Mouse (Mus musculus): ENCODE data around the gene Tab1. TPM values are rescaled to one million over a fixed set of nuclear protein-coding genes. Genes with fewer than 3 reads are reported as not detected.
A peak's percentile ranks its signal among the peaks of the same experiment; 100 is the strongest.

Tab1 gene
- polyA plus RNA-seq, 1 experiment from 2014 or later = 40.2 TPM

- Histone ChIP-seq H3K4me1 (replicated peaks) (peaks cover 19% of the 10 kb centered on the region), H3K27me3 (no peaks in the 10 kb centered on the region), H3K4me2 (no peak overlapping the region), H3K4me3 (no peak overlapping the region), H3K9ac (no peak overlapping the region), H3K9me3 (no peaks in the 10 kb centered on the region), H3K36me3 (no peaks in the 10 kb centered on the region), H3K27ac (replicated peaks) (no peak overlapping the region)
- no peak for ATAC-seq (ENCODE audit: low FRiP score, low read depth)
- WGBS = 95% methylated on average over 6 of the region's 6 CpGs
Measured at GRCm38 (mm10) chr15:80129982-80130381, 2.9 kb upstream of the Tab1 start.

- Histone ChIP-seq H3K27me3 (no peaks in the 10 kb centered on the region), H3K4me1 (replicated peaks) (peaks cover 23% of the 10 kb centered on the region), H3K36me3 (no peaks in the 10 kb centered on the region), H3K4me2 (no peak overlapping the region), H3K4me3 (no peak overlapping the region), H3K9ac (no peak overlapping the region), H3K9me3 (no peaks in the 10 kb centered on the region), H3K27ac (replicated peaks) (no peak overlapping the region)
- ATAC-seq (ENCODE audit: low FRiP score, low read depth) = no peak
- WGBS = 89% methylated on average over 5 of the region's 5 CpGs
Measured at GRCm38 (mm10) chr15:80130689-80131088, 2.2 kb upstream of the Tab1 start.

- H3K4me3 ChIP-seq = no peak overlapping the region
- no peak overlapping the region for H3K27ac ChIP-seq (replicated peaks)
- no peak overlapping the region for H3K4me2 ChIP-seq
- no peaks in the 10 kb centered on the region for H3K9me3 ChIP-seq
- no peak overlapping the region for H3K9ac ChIP-seq
- ATAC-seq (ENCODE audit: low FRiP score, low read depth) = no peak
- H3K36me3 ChIP-seq = no peaks in the 10 kb centered on the region
- H3K27me3 ChIP-seq = no peaks in the 10 kb centered on the region
- WGBS = 71% methylated on average over 6 of the region's 6 CpGs
- H3K4me1 ChIP-seq (replicated peaks) = peaks cover 23% of the 10 kb centered on the region
Measured at GRCm38 (mm10) chr15:80131421-80131820, 1.5 kb upstream of the Tab1 start.

- Histone ChIP-seq H3K27ac (replicated peaks) (peak overlapping the region; percentile 99; the same call in 1 of the 2 replicates), H3K9me3 (no peaks in the 10 kb centered on the region)
Measured at GRCm38 (mm10) chr15:80132452-80132851, 475 bp upstream of the Tab1 start.

GRCm38 (mm10) chr15:80133682-80134449, 939 bp downstream of the Tab1 start:
- peak overlapping the region; percentile 66 for H3K9ac ChIP-seq
- H3K27ac ChIP-seq (replicated peaks) = peak overlapping the region; percentile 99
- H3K4me2 ChIP-seq = peak overlapping the region; percentile 77
- H3K27me3 ChIP-seq = no peaks in the 10 kb centered on the region
- H3K9me3 ChIP-seq = no peaks in the 10 kb centered on the region
- 0 out of 2 replicates have a peak, but pooled peaks have one; percentile 27 for ATAC-seq (ENCODE audit: low FRiP score, low read depth)
- H3K36me3 ChIP-seq = no peaks in the 10 kb centered on the region
- peak overlapping the region; percentile 68 for H3K4me3 ChIP-seq
- WGBS = 14% methylated on average over 14 of the region's 14 CpGs
- H3K4me1 ChIP-seq (replicated peaks) = peaks cover 35% of the 10 kb centered on the region

More at GRCm38 (mm10) chr15:80132452-80132851, 475 bp upstream of the Tab1 start:
- ATAC-seq (ENCODE audit: low FRiP score, low read depth) = no peak
- H3K27me3 ChIP-seq = no peaks in the 10 kb centered on the region
- H3K9ac ChIP-seq = no peak overlapping the region
- no peaks in the 10 kb centered on the region for H3K36me3 ChIP-seq
- H3K4me3 ChIP-seq = peak overlapping the region; percentile 68
- 83% methylated on average over 9 of the region's 9 CpGs for WGBS
- peaks cover 24% of the 10 kb centered on the region for H3K4me1 ChIP-seq (replicated peaks)
- H3K4me2 ChIP-seq = peak overlapping the region; percentile 77

GRCm38 (mm10) chr15:80134450-80134847, 1.5 kb downstream of the Tab1 start:
- Histone ChIP-seq H3K4me2 (peak overlapping the region; percentile 77), H3K9ac (peak overlapping the region; percentile 14; the same call in 1 of the 2 replicates), H3K36me3 (no peaks in the 10 kb centered on the region), H3K27me3 (no peaks in the 10 kb centered on the region), H3K27ac (replicated peaks) (peak overlapping the region; percentile 99), H3K4me3 (peak overlapping the region; percentile 68), H3K9me3 (no peaks in the 10 kb centered on the region), H3K4me1 (replicated peaks) (peaks cover 35% of the 10 kb centered on the region)
- ATAC-seq (ENCODE audit: low FRiP score, low read depth) = no peak
- 49% methylated on average over 9 of the region's 9 CpGs for WGBS

GRCm38 (mm10) chr15:80135499-80135898, 2.6 kb downstream of the Tab1 start:
- H3K4me3 ChIP-seq = no peak overlapping the region
- peaks cover 35% of the 10 kb centered on the region for H3K4me1 ChIP-seq (replicated peaks)
- ATAC-seq (ENCODE audit: low FRiP score, low read depth) = no peak
- no peaks in the 10 kb centered on the region for H3K9me3 ChIP-seq
- no peak overlapping the region for H3K27ac ChIP-seq (replicated peaks)
- H3K4me2 ChIP-seq = no peak overlapping the region
- WGBS = 96% methylated on average over 2 of the region's 2 CpGs
- H3K36me3 ChIP-seq = no peaks in the 10 kb centered on the region
- H3K9ac ChIP-seq = no peak overlapping the region
- no peaks in the 10 kb centered on the region for H3K27me3 ChIP-seq

- WGBS = 94% methylated on average over 3 of the region's 3 CpGs
- H3K9ac ChIP-seq = no peak overlapping the region
- peaks cover 6% of the 10 kb centered on the region; the same call in 1 of the 2 replicates for H3K36me3 ChIP-seq
- H3K4me2 ChIP-seq = no peak overlapping the region
- H3K4me1 ChIP-seq (replicated peaks) = peaks cover 35% of the 10 kb centered on the region
- no peaks in the 10 kb centered on the region for H3K27me3 ChIP-seq
- H3K27ac ChIP-seq (replicated peaks) = no peak overlapping the region
- no peak for ATAC-seq (ENCODE audit: low FRiP score, low read depth)
- no peak overlapping the region for H3K4me3 ChIP-seq
- H3K9me3 ChIP-seq = no peaks in the 10 kb centered on the region
Measured at GRCm38 (mm10) chr15:80136645-80137044, 3.7 kb downstream of the Tab1 start.

GRCm38 (mm10) chr15:80137945-80138791, 5.2 kb downstream of the Tab1 start:
- peaks cover 6% of the 10 kb centered on the region; the same call in 1 of the 2 replicates for H3K36me3 ChIP-seq
- no peak for ATAC-seq (ENCODE audit: low FRiP score, low read depth)
- no peaks in the 10 kb centered on the region for H3K27me3 ChIP-seq
- no peak overlapping the region for H3K4me2 ChIP-seq
- H3K4me3 ChIP-seq = no peak overlapping the region
- no peaks in the 10 kb centered on the region for H3K9me3 ChIP-seq
- WGBS = 48% methylated on average over 17 of the region's 17 CpGs
- H3K4me1 ChIP-seq (replicated peaks) = peaks cover 31% of the 10 kb centered on the region
- H3K27ac ChIP-seq (replicated peaks) = peak overlapping the region; percentile 31; the same call in 1 of the 2 replicates
- no peak overlapping the region for H3K9ac ChIP-seq

GRCm38 (mm10) chr15:80140302-80140701, 7.4 kb downstream of the Tab1 start:
- WGBS = 96% methylated on average over 2 of the region's 2 CpGs
- Histone ChIP-seq H3K9ac (no peak overlapping the region), H3K36me3 (peaks cover 6% of the 10 kb centered on the region; the same call in 1 of the 2 replicates), H3K4me2 (no peak overlapping the region), H3K27me3 (no peaks in the 10 kb centered on the region), H3K27ac (replicated peaks) (no peak overlapping the region), H3K4me1 (replicated peaks) (peaks cover 15% of the 10 kb centered on the region; the same call in 1 of the 2 replicates), H3K4me3 (no peak overlapping the region), H3K9me3 (no peaks in the 10 kb centered on the region)
- no peak for ATAC-seq (ENCODE audit: low FRiP score, low read depth)

GRCm38 (mm10) chr15:80140878-80141277, 8.0 kb downstream of the Tab1 start:
- no peak for ATAC-seq (ENCODE audit: low FRiP score, low read depth)
- no peak overlapping the region for H3K4me2 ChIP-seq
- H3K9ac ChIP-seq = no peak overlapping the region
- peaks cover 13% of the 10 kb centered on the region; the same call in 1 of the 2 replicates for H3K4me1 ChIP-seq (replicated peaks)
- no peaks in the 10 kb centered on the region for H3K27me3 ChIP-seq
- no peak overlapping the region for H3K4me3 ChIP-seq
- H3K27ac ChIP-seq (replicated peaks) = no peak overlapping the region
- peaks cover 6% of the 10 kb centered on the region; the same call in 1 of the 2 replicates for H3K36me3 ChIP-seq
- H3K9me3 ChIP-seq = no peaks in the 10 kb centered on the region
- 94% methylated on average over 3 of the region's 3 CpGs for WGBS

- H3K27ac ChIP-seq (replicated peaks) = no peak overlapping the region
- no peaks in the 10 kb centered on the region for H3K9me3 ChIP-seq
- WGBS = 96% methylated on average over 3 of the region's 3 CpGs
- H3K4me3 ChIP-seq = no peak overlapping the region
- H3K36me3 ChIP-seq = peaks cover 6% of the 10 kb centered on the region; the same call in 1 of the 2 replicates
- H3K27me3 ChIP-seq = no peaks in the 10 kb centered on the region
- ATAC-seq (ENCODE audit: low FRiP score, low read depth) = no peak
- peaks cover 13% of the 10 kb centered on the region; the same call in 1 of the 2 replicates for H3K4me1 ChIP-seq (replicated peaks)
- no peak overlapping the region for H3K9ac ChIP-seq
- no peak overlapping the region for H3K4me2 ChIP-seq
Measured at GRCm38 (mm10) chr15:80142130-80142529, 9.2 kb downstream of the Tab1 start.
